Comparison of ENCODE assay signal across 25 mouse cellular contexts in genomic region chr11:64647938-64648337, GRCm38 (mm10).
A peak's percentile ranks its signal among the peaks of the same experiment; 100 is the strongest.
DNase-seq lines count a peak whose midpoint lies in the region; ATAC-seq and TF ChIP-seq lines count a peak whose summit lies in the region.
"Had no signal": no experiment of that assay in that cellular context is flagged by ENCODE, and none has a peak within 500 bp of the region (broad histone marks: within the 10 kb centered on the region; RNA-seq: fewer than 3 reads in every experiment).

No protein-coding gene starts in this region.

- H3K27ac ChIP-seq in forebrain, embryonic 15.5 days (replicated peaks), result no peak overlapping the region
- H3K27ac ChIP-seq in forebrain, embryonic 10.5 days, result no peak overlapping the region
- H3K27ac ChIP-seq in lung, embryonic 14.5 days (ENCODE audit: low read depth), result no peak overlapping the region
- H3K27ac ChIP-seq in forebrain, embryonic 16.5 days (ENCODE audit: low read length), result no peak overlapping the region
- no peak overlapping the region for H3K27ac ChIP-seq in intestine, postnatal 0 days (ENCODE audit: low read depth, low read length)
- H3K27ac ChIP-seq: heart, adult 2 months; heart, embryonic 13.5 days; left cerebral cortex, adult 2 months; limb, embryonic 13.5 days; liver, embryonic 14.5 days; midbrain, embryonic 10.5 days had no signal

- H3K4me1 ChIP-seq in forebrain, embryonic 15.5 days, result peaks cover 16% of the 10 kb centered on the region
- H3K4me1 ChIP-seq in forebrain, embryonic 10.5 days, result peaks cover 12% of the 10 kb centered on the region
- no peaks in the 10 kb centered on the region for H3K4me1 ChIP-seq in lung, embryonic 14.5 days (ENCODE audit: insufficient read depth)
- peaks cover 4% of the 10 kb centered on the region; the same call in 1 of the 2 replicates for H3K4me1 ChIP-seq in lung, adult 2 months (ENCODE audit: control insufficient read depth, insufficient read depth, low read length)
- H3K4me1 ChIP-seq in forebrain, embryonic 16.5 days (replicated peaks; ENCODE audit: control insufficient read depth, insufficient read depth, low read length), result peaks cover 20% of the 10 kb centered on the region
- H3K4me1 ChIP-seq in intestine, postnatal 0 days (replicated peaks; ENCODE audit: control insufficient read depth, insufficient read depth, low read length), result no peaks in the 10 kb centered on the region
- H3K4me1 ChIP-seq: heart, embryonic 13.5 days had no signal

- H3K9me3 ChIP-seq in forebrain, embryonic 15.5 days, result no peaks in the 10 kb centered on the region
- H3K9me3 ChIP-seq in forebrain, embryonic 10.5 days, result no peaks in the 10 kb centered on the region
- no peaks in the 10 kb centered on the region for H3K9me3 ChIP-seq in lung, embryonic 14.5 days (ENCODE audit: low read depth, low read length)
- H3K9me3 ChIP-seq in forebrain, embryonic 16.5 days (ENCODE audit: control insufficient read depth, low read length), result no peaks in the 10 kb centered on the region
- H3K9me3 ChIP-seq in intestine, postnatal 0 days (ENCODE audit: control insufficient read depth), result no peaks in the 10 kb centered on the region
- H3K9me3 ChIP-seq: G1E; heart, embryonic 13.5 days; limb, embryonic 13.5 days; midbrain, embryonic 10.5 days had no signal

- TF ChIP-seq POLR2A in lung, adult 2 months (IDR thresholded peaks at IDR 0.05; ENCODE audit: borderline replicate concordance, extremely low read depth, low read depth, low read length), result no peak
- TF ChIP-seq POLR2A in brain, embryonic 14.5 days (IDR thresholded peaks at IDR 0.05; ENCODE audit: borderline replicate concordance, extremely low read depth, insufficient read depth, insufficient read length, poor library complexity, severe bottlenecking), result no peak

- no peaks in the 10 kb centered on the region for H3K27me3 ChIP-seq in forebrain, embryonic 15.5 days
- H3K27me3 ChIP-seq in forebrain, embryonic 10.5 days (ENCODE audit: poor library complexity, severe bottlenecking), result no peaks in the 10 kb centered on the region
- H3K27me3 ChIP-seq in lung, embryonic 14.5 days (ENCODE audit: insufficient read depth, low read length), result no peaks in the 10 kb centered on the region
- no peaks in the 10 kb centered on the region for H3K27me3 ChIP-seq in forebrain, embryonic 16.5 days (replicated peaks; ENCODE audit: control insufficient read depth, insufficient read depth, low read length)
- no peaks in the 10 kb centered on the region for H3K27me3 ChIP-seq in intestine, postnatal 0 days (replicated peaks; ENCODE audit: control insufficient read depth, insufficient read depth, low read length)
- H3K27me3 ChIP-seq: CH12.LX, Patski had no signal

- H3K4me2 ChIP-seq in forebrain, embryonic 15.5 days (replicated peaks), result no peak overlapping the region
- no peak overlapping the region for H3K4me2 ChIP-seq in lung, embryonic 14.5 days
- no peak overlapping the region for H3K4me2 ChIP-seq in forebrain, embryonic 16.5 days (ENCODE audit: low read length)
- H3K4me2 ChIP-seq in intestine, postnatal 0 days (replicated peaks; ENCODE audit: low read depth), result no peak overlapping the region
- H3K4me2 ChIP-seq: heart, embryonic 13.5 days; limb, embryonic 13.5 days had no signal

- no peaks in the 10 kb centered on the region for H3K36me3 ChIP-seq in forebrain, embryonic 15.5 days
- H3K36me3 ChIP-seq in forebrain, embryonic 10.5 days (replicated peaks), result no peaks in the 10 kb centered on the region
- no peaks in the 10 kb centered on the region for H3K36me3 ChIP-seq in lung, embryonic 14.5 days (ENCODE audit: insufficient read depth)
- H3K36me3 ChIP-seq in forebrain, embryonic 16.5 days (ENCODE audit: control insufficient read depth, insufficient read depth), result no peaks in the 10 kb centered on the region
- no peaks in the 10 kb centered on the region for H3K36me3 ChIP-seq in intestine, postnatal 0 days (ENCODE audit: control insufficient read depth, insufficient read depth)
- H3K36me3 ChIP-seq: G1E; heart, embryonic 13.5 days; limb, embryonic 13.5 days; midbrain, embryonic 10.5 days had no signal

- no peak for TF ChIP-seq CTCF in lung, embryonic 14.5 days (IDR thresholded peaks at IDR 0.05; ENCODE audit: low read depth)
- TF ChIP-seq CTCF in lung, adult 2 months (IDR thresholded peaks at IDR 0.05; ENCODE audit: insufficient read depth, low read length), result no peak
- no peak for TF ChIP-seq CTCF in brain, embryonic 14.5 days (IDR thresholded peaks at IDR 0.05; ENCODE audit: borderline replicate concordance, extremely low read depth, insufficient read depth, insufficient read length)
- no peak for TF ChIP-seq CTCF in intestine, postnatal 0 days (IDR thresholded peaks at IDR 0.05; ENCODE audit: low read depth)

- peak; percentile 72 for ATAC-seq in forebrain, embryonic 15.5 days (replicated peaks)
- peak; percentile 58; the same call in 1 of the 2 replicates for ATAC-seq in lung, embryonic 14.5 days (ENCODE audit: insufficient read depth)
- ATAC-seq in forebrain, embryonic 16.5 days, result peak; percentile 80
- ATAC-seq in intestine, postnatal 0 days, result no peak
- ATAC-seq: Patski had no signal

- 29% methylated on average over 2 of the region's 2 CpGs for WGBS in forebrain, embryonic 15.5 days
- WGBS in forebrain, embryonic 10.5 days, result 91% methylated on average over 2 of the region's 2 CpGs
- WGBS in lung, embryonic 14.5 days, result 41% methylated on average over 2 of the region's 2 CpGs
- 40% methylated on average over 2 of the region's 2 CpGs for WGBS in lung, adult 2 months
- 12% methylated on average over 2 of the region's 2 CpGs for WGBS in forebrain, embryonic 16.5 days
- WGBS in intestine, postnatal 0 days, result 62% methylated on average over 2 of the region's 2 CpGs

- H3K9ac ChIP-seq in forebrain, embryonic 15.5 days (replicated peaks), result no peak overlapping the region
- no peak overlapping the region for H3K9ac ChIP-seq in lung, embryonic 14.5 days
- H3K9ac ChIP-seq in forebrain, embryonic 16.5 days (replicated peaks; ENCODE audit: low read depth, low read length), result no peak overlapping the region
- H3K9ac ChIP-seq in intestine, postnatal 0 days (ENCODE audit: low read depth, low read length), result no peak overlapping the region
- H3K9ac ChIP-seq: heart, embryonic 13.5 days; limb, embryonic 13.5 days; liver, embryonic 14.5 days had no signal

- H3K4me3 ChIP-seq in forebrain, embryonic 15.5 days, result no peak overlapping the region
- no peak overlapping the region for H3K4me3 ChIP-seq in forebrain, embryonic 10.5 days
- H3K4me3 ChIP-seq in lung, embryonic 14.5 days (ENCODE audit: low read depth, low read length), result no peak overlapping the region
- H3K4me3 ChIP-seq in lung, adult 2 months (replicated peaks; ENCODE audit: extremely low read depth, low read depth, low read length), result no peak overlapping the region
- H3K4me3 ChIP-seq in forebrain, embryonic 16.5 days (replicated peaks; ENCODE audit: low read length), result no peak overlapping the region
- no peak overlapping the region for H3K4me3 ChIP-seq in intestine, postnatal 0 days (ENCODE audit: low read depth, low read length)
- H3K4me3 ChIP-seq: heart, adult 2 months; heart, embryonic 13.5 days; left cerebral cortex, adult 2 months; limb, embryonic 13.5 days; midbrain, embryonic 10.5 days had no signal

- DNase-seq in forebrain, embryonic 10.5 days (ENCODE audit: extremely low spot score, low spot score), result no peak
- DNase-seq in lung, embryonic 14.5 days, result peak; percentile 70
- no peak for DNase-seq in lung, adult 2 months
- peak; percentile 86 for DNase-seq in brain, embryonic 14.5 days (ENCODE audit: low read depth)
- DNase-seq in liver, result no peak
- DNase-seq: B cell, adult 2 months; cerebellum, adult 11-12 months; cerebellum, postnatal 14 days; gastrocnemius, postnatal 36 days; heart, adult 2 months; heart, postnatal 14 days; kidney, adult 8-10 months; kidney, postnatal 10 days; thymus, postnatal 14 days had no signal

Comparison
In these comparisons a context has a peak if more than half of its experiments do, and no peak if none do; other contexts are left out.
1. DNase-seq: peak in lung, embryonic 14.5 days (single experiment) and brain, embryonic 14.5 days (single experiment); none in forebrain, embryonic 10.5 days (single experiment), lung, adult 2 months (single experiment) and liver (single experiment).